Mouse (Mus musculus): ENCODE measurements around the gene Gprc5c.

- TF ChIP-seq CTCF (IDR thresholded peaks at IDR 0.05) (no peak), EP300 (IDR thresholded peaks at IDR 0.05) (no peak)
These were observed 25.2 kb downstream of the Gprc5c start for GRCm38 (mm10) chr11:114876176-114876575.

Measured in lung, postnatal 0 days (tissue).